Mouse (Mus musculus) intestine, postnatal 0 days (tissue): ENCODE measurements around the gene Wdr90. TPM values are rescaled to one million over a fixed set of nuclear protein-coding genes. Genes with fewer than 3 reads are reported as not detected.

Experiments used
- ATAC-seq: fragments of 200-750 bp; cut with Nextera tagmentation; 2 replicates; pipeline ENCODE4 v1.8.0; 2017; ENCODE audit warnings: mild to moderate bottlenecking, moderate TSS enrichment, moderate library complexity
- H3K27ac ChIP-seq: fragments of 300-500 bp; sonication (generic); 2 replicates; pipeline ENCODE4 v1.5.1; 2014; ENCODE audit warnings: mild to moderate bottlenecking, low read depth, low read length, moderate library complexity
- H3K27me3 ChIP-seq: fragments of 300-500 bp; sonication (generic); replicated peaks from 2 replicates; pipeline ENCODE4 v1.6.1; 2014; ENCODE audit warnings: low read length, mixed read lengths; ENCODE audit not compliant: control insufficient read depth, insufficient read depth
- H3K36me3 ChIP-seq: fragments of 300-500 bp; sonication (generic); 2 replicates; pipeline ENCODE4 v1.6.1; 2014; ENCODE audit warnings: mild to moderate bottlenecking, moderate library complexity; ENCODE audit not compliant: control insufficient read depth, insufficient read depth
- H3K4me1 ChIP-seq: fragments of 300-500 bp; sonication (generic); replicated peaks from 2 replicates; pipeline ENCODE4 v1.6.1; 2014; ENCODE audit warnings: antibody characterized with exemption, low read length, mixed read lengths; ENCODE audit not compliant: control insufficient read depth, insufficient read depth
- H3K4me2 ChIP-seq: fragments of 300-500 bp; sonication (generic); replicated peaks from 2 replicates; pipeline ENCODE4 v1.6.1; 2014; ENCODE audit warnings: low read depth, mild to moderate bottlenecking, moderate library complexity
- H3K4me3 ChIP-seq: fragments of 300-500 bp; sonication (generic); 2 replicates; pipeline ENCODE4 v1.5.1; 2014; ENCODE audit warnings: low read depth, low read length
- H3K9ac ChIP-seq: fragments of 300-500 bp; sonication (generic); 2 replicates; pipeline ENCODE4 v1.6.1; 2014; ENCODE audit warnings: mild to moderate bottlenecking, low read depth, low read length
- H3K9me3 ChIP-seq: fragments of 300-500 bp; sonication (generic); 2 replicates; pipeline ENCODE4 v1.6.1; 2016; ENCODE audit warnings: mixed run types; ENCODE audit not compliant: control insufficient read depth
- CTCF ChIP-seq: sonication (generic); IDR thresholded peaks from 2 replicates; pipeline ENCODE4 v1.5.1; 2016; ENCODE audit warnings: low read depth, mild to moderate bottlenecking, control low read depth, antibody characterized with exemption, moderate library complexity
- WGBS: fragments of 180-500 bp; shearing (Covaris S2); extraction: QIAGEN DNeasy Blood & Tissue Kit; methylation state at CpG from one replicate; pipeline ENCODE4 v1.1.7; 2014; 5-methylcytosine and 5-hydroxymethylcytosine counted together
- polyA plus RNA-seq: library from polyadenylated mRNA; unstranded; fragments of >200 nt; fragmentation: Nextera tagmentation; extraction: Ambion mirVana; gene quantifications from 2 replicates; pipeline ENCODE4 v1.2.1, GENCODE M21; 2015

Gene Wdr90
- polyA plus RNA-seq, 1 experiment from 2014 or later: 2.5 TPM

- Histone ChIP-seq H3K9me3 (no peaks in the 10 kb centered on the region), H3K4me2 (no peak overlapping the region), H3K4me1 (0 out of 2 replicates have a peak, but pooled peaks cover 8% of the 10 kb centered on the region), H3K9ac (no peak overlapping the region), H3K36me3 (no peaks in the 10 kb centered on the region), H3K27me3 (no peaks in the 10 kb centered on the region), H3K4me3 (no peak overlapping the region), H3K27ac (no peak overlapping the region)
- 92% methylated on average over 14 of the region's 14 CpGs for WGBS
- no peak for TF ChIP-seq CTCF
- ATAC-seq: no peak
Measured at GRCm38 (mm10) chr17:25864311-25864710, 3.0 kb upstream of the Wdr90 start.

GRCm38 (mm10) chr17:25863681-25864080, 2.4 kb upstream of the Wdr90 start:
- H3K27ac ChIP-seq: no peak overlapping the region
- 68% methylated on average over 6 of the region's 6 CpGs for WGBS
- ATAC-seq: no peak

GRCm38 (mm10) chr17:25861704-25862612, 657 bp upstream of the Wdr90 start:
- Histone ChIP-seq H3K4me3 (peak overlapping the region; percentile 57), H3K9ac (peak overlapping the region; percentile 47), H3K4me2 (peak overlapping the region; percentile 93), H3K27ac (peak overlapping the region; percentile 46; the same call in 1 of the 2 replicates), H3K9me3 (no peaks in the 10 kb centered on the region), H3K27me3 (no peaks in the 10 kb centered on the region), H3K36me3 (no peaks in the 10 kb centered on the region), H3K4me1 (0 out of 2 replicates have a peak, but pooled peaks cover 8% of the 10 kb centered on the region)
- WGBS: 4% methylated on average over 6 of the region's 6 CpGs
- no peak for TF ChIP-seq CTCF
- no peak for ATAC-seq

More at GRCm38 (mm10) chr17:25863681-25864080, 2.4 kb upstream of the Wdr90 start:
- TF ChIP-seq CTCF: peak; percentile 40
- H3K9ac ChIP-seq: no peak overlapping the region
- H3K4me3 ChIP-seq: no peak overlapping the region
- no peaks in the 10 kb centered on the region for H3K9me3 ChIP-seq
- no peaks in the 10 kb centered on the region for H3K27me3 ChIP-seq
- H3K4me1 ChIP-seq: 0 out of 2 replicates have a peak, but pooled peaks cover 8% of the 10 kb centered on the region
- no peak overlapping the region for H3K4me2 ChIP-seq
- H3K36me3 ChIP-seq: no peaks in the 10 kb centered on the region

GRCm38 (mm10) chr17:25860229-25860628, 1.1 kb downstream of the Wdr90 start:
- H3K27me3 ChIP-seq: no peaks in the 10 kb centered on the region
- H3K4me2 ChIP-seq: peak overlapping the region; percentile 93; the same call in 1 of the 2 replicates
- no peak overlapping the region for H3K9ac ChIP-seq
- no peak overlapping the region for H3K27ac ChIP-seq
- 86% methylated on average over 6 of the region's 6 CpGs for WGBS
- H3K9me3 ChIP-seq: no peaks in the 10 kb centered on the region
- no peak for TF ChIP-seq CTCF
- ATAC-seq: no peak
- H3K4me1 ChIP-seq: 0 out of 2 replicates have a peak, but pooled peaks cover 7% of the 10 kb centered on the region
- no peaks in the 10 kb centered on the region for H3K36me3 ChIP-seq
- H3K4me3 ChIP-seq: no peak overlapping the region

- Histone ChIP-seq H3K9ac (peak within 1 kb of the TSS; percentile 78), H3K4me2 (peak within 1 kb of the TSS; percentile 95), H3K27me3 (no peaks in the 10 kb centered on the region), H3K9me3 (no peaks in the 10 kb centered on the region), H3K27ac (peak within 1 kb of the TSS; percentile 92), H3K4me1 (0 out of 2 replicates have a peak, but pooled peaks cover 3% of the 10 kb centered on the region), H3K4me3 (peak within 1 kb of the TSS; percentile 79), H3K36me3 (peaks cover 31% of the 10 kb centered on the region)
- whole genome bisulfite sequencing: 1% methylated on average over 18 of the region's 21 CpGs
- TF ChIP-seq CTCF: peak; percentile 77
- peak; percentile 85 for ATAC-seq
Measured at GRCm38 (mm10) chr17:25844396-25844901, 16.9 kb downstream of the Wdr90 start, which contains the start of gene Rhot2. Rhot2 (minus strand) TSS chr17:25844851.

- no peaks in the 10 kb centered on the region for H3K9me3 ChIP-seq
- H3K27ac ChIP-seq: peak overlapping the region; percentile 92
- H3K4me3 ChIP-seq: peak overlapping the region; percentile 79
- peak overlapping the region; percentile 78 for H3K9ac ChIP-seq
- H3K27me3 ChIP-seq: no peaks in the 10 kb centered on the region
- ATAC-seq: peak; percentile 19; the same call in 1 of the 2 replicates
- no peak for TF ChIP-seq CTCF
- peak overlapping the region; percentile 95 for H3K4me2 ChIP-seq
- 2% methylated on average over 37 of the region's 38 CpGs for WGBS
- H3K36me3 ChIP-seq: peaks cover 34% of the 10 kb centered on the region
- H3K4me1 ChIP-seq: peaks cover 3% of the 10 kb centered on the region; the same call in 1 of the 2 replicates
Measured at GRCm38 (mm10) chr17:25843636-25844395, 17.5 kb downstream of the Wdr90 start.
